Mouse (Mus musculus) T-helper 2 cell (primary cell): ENCODE measurements around the gene Prrg2.

Experiments used
- in situ Hi-C: fragments of 300-600 bp; cut with MboI, MseI; formaldehyde crosslinking; loops from one replicate; pipeline ENCODE4 v1.15.1; 2025; ENCODE audit warnings: high pct_unique_total_duplicates

The Prrg2 gene

GRCm38 (mm10) chr7:45058607-45059571 is 3.6 kb downstream of the Prrg2 start:
- in situ Hi-C loops: loop anchor here (5.0 kb wide), 1 partner anchor 42 kb away; the partner anchor contains the start of genes Rras and Scaf1

- in situ Hi-C loops: loop anchor here (5.0 kb wide), 1 partner anchor 40 kb away; the partner anchor contains the start of genes Rras and Scaf1
Observed at GRCm38 (mm10) chr7:45056972-45057348, 5.5 kb downstream of the Prrg2 start.

- in situ Hi-C loops: loop anchor here (5.0 kb wide), 1 partner anchor 39 kb away; the partner anchor contains the start of genes Rras and Scaf1
Observed at GRCm38 (mm10) chr7:45056329-45056971, 6.0 kb downstream of the Prrg2 start.

GRCm38 (mm10) chr7:45053931-45054510 is 8.5 kb downstream of the Prrg2 start:
- in situ Hi-C loops: no loop called here

- in situ Hi-C loops: no loop called here
Observed at GRCm38 (mm10) chr7:45053117-45053930, 9.2 kb downstream of the Prrg2 start.

GRCm38 (mm10) chr7:45052862-45053116 is 9.7 kb downstream of the Prrg2 start, which contains the start of gene Prr12:
Gene Prr12, minus strand, starts transcription at chr7:45052881.
- in situ Hi-C loops: no loop called here

- in situ Hi-C loops: no loop called here
Observed at GRCm38 (mm10) chr7:45052181-45052861, 10.2 kb downstream of the Prrg2 start.

- in situ Hi-C loops: no loop called here
Observed at GRCm38 (mm10) chr7:45051601-45051974, 10.9 kb downstream of the Prrg2 start.

- in situ Hi-C loops: no loop called here
Observed at GRCm38 (mm10) chr7:45050945-45051600, 11.4 kb downstream of the Prrg2 start.

- in situ Hi-C loops: no loop called here
Observed at GRCm38 (mm10) chr7:45048923-45049657, 13.4 kb downstream of the Prrg2 start.

- in situ Hi-C loops: no loop called here
Observed at GRCm38 (mm10) chr7:45048001-45048890, 14.2 kb downstream of the Prrg2 start.

GRCm38 (mm10) chr7:45047491-45047890 is 15.0 kb downstream of the Prrg2 start:
- in situ Hi-C loops: no loop called here

- in situ Hi-C loops: no loop called here
Observed at GRCm38 (mm10) chr7:45046853-45047350, 15.6 kb downstream of the Prrg2 start.

- in situ Hi-C loops: no loop called here
Observed at GRCm38 (mm10) chr7:45045741-45046140, 16.7 kb downstream of the Prrg2 start.

GRCm38 (mm10) chr7:45043307-45043706 is 19.2 kb downstream of the Prrg2 start:
- in situ Hi-C loops: no loop called here

GRCm38 (mm10) chr7:45040851-45041250 is 21.6 kb downstream of the Prrg2 start:
- in situ Hi-C loops: no loop called here

- in situ Hi-C loops: no loop called here
Observed at GRCm38 (mm10) chr7:45038411-45038810, 24.1 kb downstream of the Prrg2 start.

- in situ Hi-C loops: no loop called here
Observed at GRCm38 (mm10) chr7:45037720-45038361, 24.6 kb downstream of the Prrg2 start.
